Mouse (Mus musculus): Measurements from ENCODE around the gene C1qtnf1. TPM values are rescaled to one million over a fixed set of nuclear protein-coding genes. Genes with fewer than 3 reads are reported as not detected.

The C1qtnf1 gene
- polyA plus RNA-seq, 1 experiment from 2014 or later: 3.3 TPM

GRCm38 (mm10) chr11:118453886-118454671 lies 26.1 kb downstream of the C1qtnf1 start:
- Histone ChIP-seq H3K27me3 (ENCODE audit: control insufficient read depth, insufficient read depth, low read length) (no peaks in the 10 kb centered on the region), H3K27ac (ENCODE audit: low read depth, low read length) (no peak overlapping the region), H3K4me3 (ENCODE audit: low read depth, low read length) (no peak overlapping the region), H3K4me2 (ENCODE audit: low read depth, low read length) (no peak overlapping the region), H3K9ac (replicated peaks; ENCODE audit: low read depth, low read length) (no peak overlapping the region), H3K4me1 (ENCODE audit: control insufficient read depth, insufficient read depth, low read length) (no peaks in the 10 kb centered on the region), H3K36me3 (ENCODE audit: control insufficient read depth, insufficient read depth, low read length) (no peaks in the 10 kb centered on the region), H3K9me3 (ENCODE audit: control insufficient read depth, low read length) (no peaks in the 10 kb centered on the region)
- 72% methylated on average over 11 of the region's 11 CpGs for whole genome bisulfite sequencing
- ATAC-seq (ENCODE audit: low read depth): no peak

- no peak overlapping the region for H3K27ac ChIP-seq (ENCODE audit: low read depth, low read length)
- H3K9ac ChIP-seq (replicated peaks; ENCODE audit: low read depth, low read length): no peak overlapping the region
- H3K9me3 ChIP-seq (ENCODE audit: control insufficient read depth, low read length): no peaks in the 10 kb centered on the region
- WGBS: 89% methylated on average over 6 of the region's 6 CpGs
- H3K4me2 ChIP-seq (ENCODE audit: low read depth, low read length): no peak overlapping the region
- H3K4me1 ChIP-seq (ENCODE audit: control insufficient read depth, insufficient read depth, low read length): no peaks in the 10 kb centered on the region
- no peak for ATAC-seq (ENCODE audit: low read depth)
- H3K36me3 ChIP-seq (ENCODE audit: control insufficient read depth, insufficient read depth, low read length): no peaks in the 10 kb centered on the region
- H3K27me3 ChIP-seq (ENCODE audit: control insufficient read depth, insufficient read depth, low read length): no peaks in the 10 kb centered on the region
- H3K4me3 ChIP-seq (ENCODE audit: low read depth, low read length): no peak overlapping the region
These were observed 27.8 kb downstream of the C1qtnf1 start for GRCm38 (mm10) chr11:118455788-118456187.

GRCm38 (mm10) chr11:118456937-118457336 lies 28.9 kb downstream of the C1qtnf1 start:
- no peaks in the 10 kb centered on the region for H3K36me3 ChIP-seq (ENCODE audit: control insufficient read depth, insufficient read depth, low read length)
- H3K27me3 ChIP-seq (ENCODE audit: control insufficient read depth, insufficient read depth, low read length): no peaks in the 10 kb centered on the region
- no peak overlapping the region for H3K27ac ChIP-seq (ENCODE audit: low read depth, low read length)
- no peaks in the 10 kb centered on the region for H3K4me1 ChIP-seq (ENCODE audit: control insufficient read depth, insufficient read depth, low read length)
- no peak for ATAC-seq (ENCODE audit: low read depth)
- H3K9me3 ChIP-seq (ENCODE audit: control insufficient read depth, low read length): no peaks in the 10 kb centered on the region
- no peak overlapping the region for H3K9ac ChIP-seq (replicated peaks; ENCODE audit: low read depth, low read length)
- no peak overlapping the region for H3K4me3 ChIP-seq (ENCODE audit: low read depth, low read length)
- no peak overlapping the region for H3K4me2 ChIP-seq (ENCODE audit: low read depth, low read length)
- 79% methylated on average over 11 of the region's 11 CpGs for WGBS

- H3K27ac ChIP-seq (ENCODE audit: low read depth, low read length): no peak overlapping the region
- 52% methylated on average over 8 of the region's 8 CpGs for WGBS
These were observed 31.0 kb downstream of the C1qtnf1 start for GRCm38 (mm10) chr11:118459051-118459450.

GRCm38 (mm10) chr11:118459536-118459935 lies 31.5 kb downstream of the C1qtnf1 start:
- H3K27me3 ChIP-seq (ENCODE audit: control insufficient read depth, insufficient read depth, low read length): no peaks in the 10 kb centered on the region
- H3K9me3 ChIP-seq (ENCODE audit: control insufficient read depth, low read length): no peaks in the 10 kb centered on the region
- H3K4me1 ChIP-seq (ENCODE audit: control insufficient read depth, insufficient read depth, low read length): no peaks in the 10 kb centered on the region
- no peak for ATAC-seq (ENCODE audit: low read depth)
- H3K27ac ChIP-seq (ENCODE audit: low read depth, low read length): no peak overlapping the region
- no peaks in the 10 kb centered on the region for H3K36me3 ChIP-seq (ENCODE audit: control insufficient read depth, insufficient read depth, low read length)
- no peak overlapping the region for H3K4me2 ChIP-seq (ENCODE audit: low read depth, low read length)
- WGBS: 79% methylated on average over 4 of the region's 4 CpGs
- H3K4me3 ChIP-seq (ENCODE audit: low read depth, low read length): no peak overlapping the region
- H3K9ac ChIP-seq (replicated peaks; ENCODE audit: low read depth, low read length): no peak overlapping the region

More at GRCm38 (mm10) chr11:118459051-118459450, 31.0 kb downstream of the C1qtnf1 start:
- no peaks in the 10 kb centered on the region for H3K4me1 ChIP-seq (ENCODE audit: control insufficient read depth, insufficient read depth, low read length)
- no peaks in the 10 kb centered on the region for H3K27me3 ChIP-seq (ENCODE audit: control insufficient read depth, insufficient read depth, low read length)
- no peak overlapping the region for H3K9ac ChIP-seq (replicated peaks; ENCODE audit: low read depth, low read length)
- ATAC-seq (ENCODE audit: low read depth): no peak
- H3K4me3 ChIP-seq (ENCODE audit: low read depth, low read length): no peak overlapping the region
- H3K36me3 ChIP-seq (ENCODE audit: control insufficient read depth, insufficient read depth, low read length): no peaks in the 10 kb centered on the region
- H3K9me3 ChIP-seq (ENCODE audit: control insufficient read depth, low read length): no peaks in the 10 kb centered on the region
- H3K4me2 ChIP-seq (ENCODE audit: low read depth, low read length): no peak overlapping the region

- no peaks in the 10 kb centered on the region for H3K9me3 ChIP-seq (ENCODE audit: control insufficient read depth, low read length)
- no peak for ATAC-seq (ENCODE audit: low read depth)
- H3K4me1 ChIP-seq (ENCODE audit: control insufficient read depth, insufficient read depth, low read length): no peaks in the 10 kb centered on the region
These were observed 32.3 kb downstream of the C1qtnf1 start for GRCm38 (mm10) chr11:118460280-118460679.

GRCm38 (mm10) chr11:118467441-118468035 lies 39.5 kb downstream of the C1qtnf1 start:
- H3K27me3 ChIP-seq (ENCODE audit: control insufficient read depth, insufficient read depth, low read length): no peaks in the 10 kb centered on the region
- no peaks in the 10 kb centered on the region for H3K9me3 ChIP-seq (ENCODE audit: control insufficient read depth, low read length)
- H3K36me3 ChIP-seq (ENCODE audit: control insufficient read depth, insufficient read depth, low read length): no peaks in the 10 kb centered on the region
- no peak overlapping the region for H3K27ac ChIP-seq (ENCODE audit: low read depth, low read length)
- H3K4me2 ChIP-seq (ENCODE audit: low read depth, low read length): no peak overlapping the region
- no peak overlapping the region for H3K9ac ChIP-seq (replicated peaks; ENCODE audit: low read depth, low read length)
- 0 out of 2 replicates have a peak, but pooled peaks cover 7% of the 10 kb centered on the region for H3K4me1 ChIP-seq (ENCODE audit: control insufficient read depth, insufficient read depth, low read length)
- ATAC-seq (ENCODE audit: low read depth): no peak
- 65% methylated on average over 11 of the region's 11 CpGs for WGBS
- H3K4me3 ChIP-seq (ENCODE audit: low read depth, low read length): no peak overlapping the region

More at GRCm38 (mm10) chr11:118460280-118460679, 32.3 kb downstream of the C1qtnf1 start:
- H3K27ac ChIP-seq (ENCODE audit: low read depth, low read length): no peak overlapping the region
- WGBS: 56% methylated on average over 6 of the region's 6 CpGs
- no peaks in the 10 kb centered on the region for H3K27me3 ChIP-seq (ENCODE audit: control insufficient read depth, insufficient read depth, low read length)
- H3K4me2 ChIP-seq (ENCODE audit: low read depth, low read length): no peak overlapping the region
- H3K4me3 ChIP-seq (ENCODE audit: low read depth, low read length): no peak overlapping the region
- H3K36me3 ChIP-seq (ENCODE audit: control insufficient read depth, insufficient read depth, low read length): no peaks in the 10 kb centered on the region
- H3K9ac ChIP-seq (replicated peaks; ENCODE audit: low read depth, low read length): no peak overlapping the region

GRCm38 (mm10) chr11:118469509-118470160 lies 41.6 kb downstream of the C1qtnf1 start:
- no peak overlapping the region for H3K27ac ChIP-seq (ENCODE audit: low read depth, low read length)
- no peak for ATAC-seq (ENCODE audit: low read depth)

More at GRCm38 (mm10) chr11:118469509-118470160, 41.6 kb downstream of the C1qtnf1 start:
- H3K4me2 ChIP-seq (ENCODE audit: low read depth, low read length): no peak overlapping the region
- H3K9me3 ChIP-seq (ENCODE audit: control insufficient read depth, low read length): no peaks in the 10 kb centered on the region
- H3K36me3 ChIP-seq (ENCODE audit: control insufficient read depth, insufficient read depth, low read length): no peaks in the 10 kb centered on the region
- no peak overlapping the region for H3K4me3 ChIP-seq (ENCODE audit: low read depth, low read length)
- H3K4me1 ChIP-seq (ENCODE audit: control insufficient read depth, insufficient read depth, low read length): 0 out of 2 replicates have a peak, but pooled peaks cover 7% of the 10 kb centered on the region
- H3K27me3 ChIP-seq (ENCODE audit: control insufficient read depth, insufficient read depth, low read length): no peaks in the 10 kb centered on the region
- no peak overlapping the region for H3K9ac ChIP-seq (replicated peaks; ENCODE audit: low read depth, low read length)
- WGBS: 76% methylated on average over 10 of the region's 10 CpGs
